Mouse (Mus musculus) left cerebral cortex, adult 9 months (tissue): ENCODE measurements around the gene Spag9.
A peak's percentile ranks its signal among the peaks of the same experiment; 100 is the strongest.
"Not testable (repeated sequence)": the region's sequence is repeated elsewhere in the genome, so short reads cannot be mapped to it uniquely, and the experiment has no call there.

Experiments
- DNase-seq, 2 experiments: peaks; one replicate each; pipeline ENCODE4 v3.0.0; 2022; ENCODE audit warnings: low spot score in 2 of 2

The Spag9 gene

DNA sequence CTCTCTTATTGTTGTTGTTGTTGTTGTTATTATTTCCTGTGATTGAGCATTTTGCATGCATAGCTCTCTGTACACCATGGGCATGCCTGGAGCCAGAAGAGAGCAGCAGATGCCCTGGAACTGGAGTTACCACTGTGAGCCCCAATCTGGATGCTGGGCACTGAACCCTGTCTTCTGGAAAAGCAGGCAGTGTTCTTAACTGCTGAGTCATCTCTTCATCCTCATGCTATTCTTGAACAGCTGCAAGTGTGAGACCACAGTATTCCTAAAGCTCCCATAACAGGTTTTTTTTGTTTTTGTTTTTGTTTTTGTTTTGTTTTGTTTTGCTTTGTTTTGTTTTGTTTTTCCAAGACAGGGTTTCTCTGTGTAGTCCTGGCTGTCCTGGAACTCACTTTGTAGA, 9.6 kb upstream of the Spag9 start:
- no peak for DNase-seq

DNA sequence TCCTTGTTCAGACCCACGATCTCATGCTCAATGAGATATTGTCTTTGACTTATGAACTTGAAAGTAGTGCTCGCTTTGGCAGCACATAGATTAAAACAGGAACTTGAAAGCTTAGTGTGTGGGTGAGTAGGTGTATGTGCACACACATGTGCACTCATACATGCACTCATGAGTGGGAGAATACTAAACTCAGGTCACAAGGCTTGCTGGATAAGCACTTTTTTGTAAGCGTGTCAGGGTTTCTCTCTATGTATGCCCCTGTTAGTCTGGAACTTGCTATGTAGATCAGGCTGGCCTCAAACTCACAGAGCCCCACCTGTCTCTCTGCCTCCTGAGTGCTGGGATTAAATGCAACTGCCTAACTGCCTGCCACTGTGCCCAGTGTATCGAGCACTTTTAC, 8.9 kb upstream of the Spag9 start:
- DNase-seq = no peak

GRCm38 (mm10) chr11:93987625-93988327, 8.1 kb upstream of the Spag9 start:
- DNase-seq = no peak

DNA sequence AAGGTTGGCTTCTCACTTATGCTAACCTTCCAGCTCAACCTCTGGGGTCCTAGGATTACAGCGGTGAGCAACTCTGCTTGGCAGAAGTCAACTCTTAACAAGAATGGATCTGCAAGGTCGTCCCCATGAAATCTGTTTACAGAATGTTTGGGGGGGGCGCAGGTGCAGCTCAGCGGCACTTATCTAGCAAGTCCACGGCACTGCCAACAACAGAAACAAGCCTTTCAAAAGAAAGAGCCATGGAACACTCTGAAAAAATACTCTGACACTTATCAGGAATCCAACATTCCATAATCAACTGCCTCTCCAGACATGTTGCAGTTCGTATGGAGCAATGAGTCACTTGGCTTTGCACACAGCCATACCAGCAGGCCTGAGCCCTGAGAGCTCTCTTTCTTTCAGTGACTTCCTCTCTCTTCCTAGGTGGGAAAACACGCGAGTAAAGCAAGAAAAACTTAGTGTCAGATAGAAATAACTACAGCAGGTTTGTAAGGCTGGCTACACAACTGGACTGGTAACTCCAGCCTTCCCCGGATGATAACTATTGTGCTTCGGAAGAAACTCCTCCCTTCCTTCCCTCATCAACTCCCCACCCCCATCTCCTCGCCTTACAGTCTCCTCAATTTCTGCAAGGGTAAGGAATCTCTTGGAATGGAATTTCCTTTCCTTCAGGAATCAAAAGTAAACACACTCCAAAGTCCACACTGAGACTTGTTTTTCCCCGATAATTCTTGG, 7.4 kb upstream of the Spag9 start:
- DNase-seq = no peak

GRCm38 (mm10) chr11:93994531-93994930, 1.4 kb upstream of the Spag9 start:
- DNase-seq = no peak

DNA sequence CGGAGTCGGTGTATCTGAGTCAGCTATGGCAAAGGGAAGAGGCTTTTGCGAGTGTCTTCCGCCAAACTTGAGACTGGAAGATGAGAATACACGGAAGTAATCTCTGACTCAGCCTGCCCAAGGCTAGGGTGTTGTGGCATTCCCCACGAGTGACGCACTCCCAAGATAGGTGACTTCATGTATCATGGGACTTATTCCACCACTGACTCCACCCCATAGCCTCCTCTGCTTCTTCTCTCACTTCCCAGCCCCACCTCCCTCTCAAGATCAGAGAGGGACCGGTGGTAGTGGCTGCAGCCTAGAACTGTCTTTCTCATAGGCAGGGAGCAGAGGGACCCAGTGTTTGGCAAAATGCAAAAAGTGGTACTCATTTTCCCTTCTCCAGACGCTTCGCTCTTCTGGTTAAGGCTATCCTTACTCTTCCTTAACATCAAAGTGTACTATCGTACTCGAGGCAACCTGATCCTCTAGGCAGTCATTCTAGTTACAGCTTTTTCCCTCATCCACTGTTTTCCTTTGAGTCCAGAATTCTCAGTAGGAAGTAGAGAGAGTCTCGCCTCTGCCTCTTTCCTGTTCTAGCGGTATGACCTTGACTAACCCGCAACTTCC, 676 bp upstream of the Spag9 start:
- DNase-seq = peak; percentile 85 to 89

GRCm38 (mm10) chr11:93996306-93997140, 632 bp downstream of the Spag9 start:
- peak; percentile 37 to 48 for DNase-seq

GRCm38 (mm10) chr11:93997141-93997775, 1.4 kb downstream of the Spag9 start:
- peak in 1 of 2 experiments; percentile 13 for DNase-seq

- no peak for DNase-seq
Measured at GRCm38 (mm10) chr11:93999276-93999675, 3.4 kb downstream of the Spag9 start.

GRCm38 (mm10) chr11:94003346-94003745, 7.5 kb downstream of the Spag9 start:
- DNase-seq = no peak

GRCm38 (mm10) chr11:94019091-94019490, 23.2 kb downstream of the Spag9 start:
- DNase-seq = no peak

DNA sequence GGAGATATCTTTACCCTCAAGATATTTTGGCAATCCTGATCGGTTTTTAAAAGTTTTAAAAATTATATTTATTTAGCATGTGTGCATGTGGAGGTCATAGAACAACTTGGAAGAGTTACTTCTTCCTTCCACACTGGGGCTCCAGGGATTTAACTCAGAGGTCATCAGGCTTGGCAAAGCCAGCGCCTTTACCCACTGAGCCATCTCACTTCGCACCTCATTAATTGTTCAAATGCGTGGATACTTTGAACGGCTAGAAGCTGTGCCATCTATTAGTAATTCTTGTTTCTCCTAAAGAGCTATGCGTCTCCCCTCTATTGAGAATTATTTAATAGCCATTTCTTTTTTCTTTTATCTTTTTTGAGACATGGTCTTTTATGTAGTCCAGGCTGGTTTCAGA, 24.5 kb downstream of the Spag9 start:
- no peak for DNase-seq

- no peak for DNase-seq
Measured at GRCm38 (mm10) chr11:94026289-94026688, 30.4 kb downstream of the Spag9 start.

- no peak for DNase-seq
Measured at GRCm38 (mm10) chr11:94032084-94032483, 36.2 kb downstream of the Spag9 start.

DNA sequence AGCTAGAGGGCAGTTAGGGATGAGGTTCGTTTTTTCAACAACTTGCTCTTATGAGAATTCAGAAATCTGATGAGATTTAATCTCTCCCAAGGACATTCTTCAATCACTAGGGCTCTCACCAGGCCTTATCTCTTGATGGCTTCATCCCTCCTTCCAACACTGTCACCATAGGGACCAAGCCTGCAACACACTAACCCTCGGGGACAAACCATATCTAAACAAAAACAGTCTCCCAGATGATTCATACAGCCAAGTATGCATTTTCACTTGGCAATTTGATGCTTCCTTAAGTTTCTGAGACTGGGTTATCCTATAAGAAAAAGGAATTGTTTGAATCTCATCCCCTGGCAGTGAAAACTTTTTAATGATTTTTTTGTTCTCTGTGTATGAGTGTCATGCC, 37.1 kb downstream of the Spag9 start:
- DNase-seq = no peak

DNA sequence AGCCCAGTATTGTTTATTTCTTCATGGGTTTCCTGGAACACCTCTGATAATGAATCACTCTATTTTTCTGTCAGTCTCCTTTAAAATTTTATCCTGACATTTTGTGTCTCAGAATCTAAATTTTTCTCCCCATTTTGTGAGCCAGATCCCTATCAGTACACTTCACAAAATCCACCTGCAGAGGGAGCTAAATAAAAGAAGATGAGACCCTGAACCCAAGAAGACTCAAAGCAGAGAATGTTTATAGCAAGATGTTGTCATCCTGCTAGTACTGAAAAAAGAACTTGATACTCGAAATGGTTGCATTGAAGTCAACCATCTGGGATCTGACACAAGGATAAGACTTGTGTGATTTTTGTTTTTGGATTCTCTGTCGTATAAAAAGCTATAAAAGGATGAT, 40.1 kb downstream of the Spag9 start:
- peak in 1 of 2 experiments; percentile 30 for DNase-seq

DNA sequence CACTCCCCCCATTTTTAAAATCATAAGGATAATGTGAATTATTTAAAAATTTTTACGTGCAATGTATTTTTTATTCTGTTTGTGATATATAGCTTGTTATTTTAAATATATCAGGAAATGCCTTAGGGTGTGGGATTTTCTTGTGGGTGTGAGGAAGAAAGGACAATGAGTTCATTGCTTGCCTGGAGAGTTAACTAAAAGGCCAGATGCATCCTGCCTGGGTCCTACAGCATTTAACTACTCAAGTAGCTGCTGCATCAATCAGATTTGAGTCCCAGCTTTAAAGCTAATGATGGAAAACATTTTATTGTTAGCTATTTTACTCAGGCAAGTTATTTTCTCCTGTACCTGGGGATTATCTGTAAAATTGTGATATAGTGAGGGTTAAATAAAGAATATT, 45.6 kb downstream of the Spag9 start:
- no peak for DNase-seq

DNA sequence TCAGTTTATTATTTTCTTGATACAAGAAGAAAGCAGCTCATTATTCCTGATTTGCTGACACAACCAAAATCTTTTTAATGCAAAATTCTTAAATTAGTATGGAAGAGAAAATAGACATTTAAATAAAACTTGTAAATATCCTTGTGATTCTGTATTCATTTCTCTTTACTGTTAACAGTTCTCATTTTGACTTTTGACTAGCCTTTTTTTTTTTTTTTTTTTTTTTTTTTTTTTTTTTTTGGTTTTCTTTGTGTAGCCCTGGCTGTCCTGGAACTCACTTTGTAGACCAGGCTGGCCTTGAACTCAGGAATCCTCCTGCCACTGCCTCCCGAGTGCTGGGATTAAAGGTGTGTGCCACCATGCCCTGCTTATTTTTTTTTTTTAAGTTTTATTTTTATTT, 46.4 kb downstream of the Spag9 start:
- DNase-seq = not testable (repeated sequence)

GRCm38 (mm10) chr11:94043998-94044985, 48.4 kb downstream of the Spag9 start:
- DNase-seq = peak; percentile 89 to 94

GRCm38 (mm10) chr11:94045016-94045415, 49.1 kb downstream of the Spag9 start:
- DNase-seq = no peak
